Mouse (Mus musculus): ENCODE measurements at regions not wholly inside any gene's neighbourhood (a gene's known extent, or its start where the extent isn't known, plus 50 kb on each side); places are given as distances from the start of the nearest gene placed in this dataset.

- TF ChIP-seq CTCF (conservative IDR thresholded peaks at IDR 0.05 in 1 of 2, IDR thresholded peaks at IDR 0.05 in 1 of 2; ENCODE audit: low read depth in 2 of 2, low read length in 2 of 2) (no peak), UBTF (IDR thresholded peaks at IDR 0.05; ENCODE audit: low read depth, low read length) (no peak)
Measured at GRCm38 (mm10) chr4:55689479-55689878, 157.2 kb upstream of the Klf4 start.

Data from CH12.LX (cell line).